Mouse (Mus musculus): ENCODE results near the gene Esr1.

GRCm38 (mm10) chr10:4604527-4605209 is 6.7 kb upstream of the Esr1 start:
- TF ChIP-seq CTCF (IDR thresholded peaks at IDR 0.05; ENCODE audit: low read depth) (no peak), EP300 (IDR thresholded peaks at IDR 0.05; ENCODE audit: low read depth) (no peak)
